Mouse (Mus musculus) limb, embryonic 12.5 days (tissue): ENCODE results near the gene Gm10972. TPM values are rescaled to one million over a fixed set of nuclear protein-coding genes. Genes with fewer than 3 reads are reported as not detected.
"Not testable (repeated sequence)": the region's sequence is repeated elsewhere in the genome, so short reads cannot be mapped to it uniquely, and the experiment has no call there.

Experiments
- ATAC-seq: fragments of 200-750 bp; cut with Nextera tagmentation; 2 replicates; pipeline ENCODE4 v1.8.0; 2017; ENCODE audit warnings: low read depth, moderate TSS enrichment; ENCODE audit not compliant: insufficient number of reproducible peaks, insufficient read depth, low FRiP score, low TSS enrichment
- H3K27ac ChIP-seq: fragments of 300-500 bp; sonication (generic); 2 replicates; pipeline ENCODE4 v1.5.1; 2016; ENCODE audit warnings: mild to moderate bottlenecking, moderate library complexity
- H3K27me3 ChIP-seq: fragments of 300-500 bp; sonication (generic); 2 replicates; pipeline ENCODE4 v1.6.1; 2016; ENCODE audit warnings: mild to moderate bottlenecking, moderate library complexity
- H3K36me3 ChIP-seq: fragments of 300-500 bp; sonication (generic); 2 replicates; pipeline ENCODE4 v1.6.1; 2016; ENCODE audit warnings: mild to moderate bottlenecking, moderate library complexity
- H3K4me1 ChIP-seq: fragments of 300-500 bp; sonication (generic); replicated peaks from 2 replicates; pipeline ENCODE4 v1.6.1; 2016
- H3K4me2 ChIP-seq: fragments of 300-500 bp; sonication (generic); 2 replicates; pipeline ENCODE4 v1.6.1; 2016; ENCODE audit warnings: mild to moderate bottlenecking, moderate library complexity
- H3K4me3 ChIP-seq: fragments of 300-500 bp; sonication (generic); replicated peaks from 2 replicates; pipeline ENCODE4 v1.5.1; 2016; ENCODE audit warnings: mild to moderate bottlenecking
- H3K9ac ChIP-seq: fragments of 300-500 bp; sonication (generic); replicated peaks from 2 replicates; pipeline ENCODE4 v1.6.1; 2016; ENCODE audit warnings: mild to moderate bottlenecking, moderate library complexity
- H3K9me3 ChIP-seq: fragments of 300-500 bp; sonication (generic); 2 replicates; pipeline ENCODE4 v1.6.1; 2016; ENCODE audit warnings: mild to moderate bottlenecking, moderate library complexity
- WGBS: fragments of 180-500 bp; shearing (Covaris S2); methylation state at CpG from one replicate; pipeline ENCODE4 v1.1.7; 2016; 5-methylcytosine and 5-hydroxymethylcytosine counted together
- polyA plus RNA-seq: library from polyadenylated mRNA; unstranded; fragments of >200 nt; fragmentation: Nextera tagmentation; extraction: Ambion mirVana; gene quantifications from 2 replicates; pipeline ENCODE4 v1.2.1, GENCODE M21; 2016

Gene Gm10972
- not detected in 2 replicates for polyA plus RNA-seq

DNA sequence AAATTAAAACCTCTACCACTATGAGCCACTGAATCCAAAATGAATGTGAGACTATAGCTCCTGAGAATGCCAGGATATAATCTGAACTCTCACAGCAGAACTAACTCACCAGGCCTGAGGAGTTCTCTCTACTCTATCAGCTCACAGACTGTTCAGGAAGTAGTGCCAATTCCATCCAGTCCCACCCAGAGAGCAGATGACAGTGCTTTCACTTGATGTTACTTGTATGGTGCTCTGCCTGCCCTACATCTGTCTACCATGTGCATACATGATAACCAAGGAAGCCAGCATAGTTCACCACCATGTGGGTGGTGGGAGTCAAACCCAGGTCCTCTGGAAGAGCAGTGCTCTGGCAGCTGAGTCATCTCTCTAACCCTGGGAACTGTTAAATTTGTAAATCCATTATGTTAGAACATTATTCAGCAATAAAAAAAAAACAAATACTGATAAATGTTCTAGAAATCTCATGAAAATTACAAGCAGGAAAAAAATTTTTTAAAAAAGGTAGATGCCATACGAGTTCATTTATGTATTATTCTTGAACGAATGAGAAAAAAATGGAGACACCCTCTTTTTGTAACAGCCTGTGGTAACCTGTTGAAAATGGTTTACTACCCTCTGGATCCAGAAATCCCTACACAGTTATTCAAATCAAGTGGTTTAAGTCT lies at the start of gene Gm10972:
Gene Gm10972 (plus strand): TSS at position 618 of the 668 bp plus-strand sequence.
- 85% methylated on average over 2 of the region's 2 CpGs for WGBS
- H3K36me3 ChIP-seq, H3K27me3 ChIP-seq, H3K9me3 ChIP-seq, ATAC-seq, H3K27ac ChIP-seq, H3K4me2 ChIP-seq, H3K4me3 ChIP-seq, H3K9ac ChIP-seq, H3K4me1 ChIP-seq: not testable (repeated sequence)

DNA sequence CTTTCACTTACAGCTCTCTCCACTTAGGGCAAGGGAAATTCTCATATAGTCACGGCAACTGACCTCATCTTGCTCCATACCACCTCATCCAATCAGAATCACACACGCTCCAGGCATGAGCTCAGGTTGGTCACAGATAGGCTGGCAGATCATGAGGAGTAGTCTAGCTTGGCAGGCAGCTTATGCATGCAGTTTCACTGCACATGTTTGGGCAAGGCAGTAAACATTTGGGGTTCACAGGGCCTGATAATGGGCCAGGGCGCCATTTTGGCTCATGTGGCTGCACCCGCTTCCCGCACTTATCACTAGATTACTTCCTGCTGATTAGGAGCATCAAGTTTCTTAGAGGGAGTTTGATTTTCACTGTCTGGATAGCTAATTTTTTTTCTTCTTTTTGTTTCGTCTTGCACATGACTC lies 47.0 kb upstream of the Gm10972 start:
- Histone ChIP-seq H3K36me3 (no peaks in the 10 kb centered on the region), H3K4me2 (no peak overlapping the region), H3K27ac (no peak overlapping the region), H3K27me3 (no peaks in the 10 kb centered on the region), H3K9ac (no peak overlapping the region), H3K9me3 (peaks cover 11% of the 10 kb centered on the region), H3K4me3 (no peak overlapping the region), H3K4me1 (no peaks in the 10 kb centered on the region)
- 89% methylated on average over 6 of the region's 6 CpGs for WGBS
- ATAC-seq: no peak

DNA sequence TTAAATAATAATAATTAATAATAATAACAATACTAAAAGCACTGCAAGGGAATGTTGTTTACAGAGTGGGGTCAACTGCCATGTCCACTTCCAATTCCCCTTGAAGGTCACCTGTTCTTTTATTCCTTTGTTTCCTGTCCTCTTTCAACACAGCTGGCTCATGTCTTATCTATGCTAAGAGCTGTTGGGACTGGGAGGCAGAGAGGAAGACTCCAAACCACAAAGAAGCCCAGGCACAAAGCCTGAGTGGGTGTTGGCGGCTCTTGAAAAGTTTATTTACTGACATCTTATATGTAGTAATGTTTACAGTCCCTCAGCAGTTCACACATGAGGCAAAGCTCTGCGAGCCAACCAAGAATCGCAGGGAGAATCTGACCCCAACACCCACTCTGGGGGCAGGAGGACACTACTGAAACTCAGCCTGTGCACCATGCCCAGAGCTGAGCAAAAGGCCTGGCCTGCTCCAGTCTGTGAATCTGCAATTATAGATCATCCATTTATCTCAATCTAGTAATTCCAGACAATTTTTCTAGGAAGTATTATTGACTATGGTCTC lies 45.6 kb upstream of the Gm10972 start:
- Histone ChIP-seq H3K27ac (no peak overlapping the region), H3K9me3 (peaks cover 11% of the 10 kb centered on the region), H3K27me3 (no peaks in the 10 kb centered on the region), H3K36me3 (no peaks in the 10 kb centered on the region), H3K4me2 (no peak overlapping the region), H3K4me1 (no peaks in the 10 kb centered on the region), H3K4me3 (no peak overlapping the region), H3K9ac (no peak overlapping the region)
- WGBS: 85% methylated on average over 3 of the region's 3 CpGs
- no peak for ATAC-seq

DNA sequence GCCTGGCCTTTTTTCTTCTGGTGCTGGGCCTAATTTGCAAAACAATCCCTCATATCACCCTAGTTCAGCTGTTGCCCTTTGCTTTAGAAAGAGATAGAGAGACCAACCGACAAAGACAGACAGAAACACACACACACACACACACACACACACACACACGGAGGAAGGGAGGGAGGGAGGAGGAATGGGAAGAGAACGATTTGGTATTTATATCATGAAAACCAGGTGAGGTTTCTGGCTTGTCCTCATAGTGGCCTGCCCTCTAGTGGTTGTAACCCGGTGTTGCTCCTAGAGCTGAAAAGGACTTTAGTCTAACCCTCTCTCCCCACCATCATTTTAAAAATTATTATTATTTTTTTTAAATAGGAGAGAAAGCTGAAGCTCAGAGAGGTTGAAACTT lies 41.0 kb upstream of the Gm10972 start:
- Histone ChIP-seq H3K9me3 (no peaks in the 10 kb centered on the region), H3K27me3 (no peaks in the 10 kb centered on the region), H3K27ac (no peak overlapping the region), H3K4me1 (no peaks in the 10 kb centered on the region), H3K9ac (no peak overlapping the region), H3K4me3 (no peak overlapping the region), H3K4me2 (no peak overlapping the region), H3K36me3 (no peaks in the 10 kb centered on the region)
- no peak for ATAC-seq
- 3% methylated on average over 4 of the region's 4 CpGs for WGBS

DNA sequence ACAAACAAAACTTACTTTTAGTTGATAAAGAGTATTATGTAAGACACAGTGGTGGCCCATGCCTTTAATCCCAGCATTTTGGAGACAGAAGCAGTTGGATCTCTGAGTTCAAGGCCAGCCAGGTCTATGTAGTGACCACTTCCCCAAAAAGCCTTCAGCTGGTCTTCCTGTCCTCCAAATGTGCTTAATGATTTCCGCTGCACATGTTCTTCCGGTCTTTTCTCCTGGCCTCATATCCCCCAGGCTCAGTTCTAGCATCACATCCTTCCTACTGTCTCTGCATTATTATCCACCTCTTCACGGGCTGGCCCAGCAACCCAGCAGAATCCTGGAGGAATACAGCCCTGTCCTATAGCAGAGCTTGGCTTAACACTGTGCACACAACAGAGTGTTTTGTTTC lies 33.3 kb upstream of the Gm10972 start:
- no peaks in the 10 kb centered on the region for H3K27me3 ChIP-seq
- no peak overlapping the region for H3K9ac ChIP-seq
- H3K36me3 ChIP-seq: no peaks in the 10 kb centered on the region
- H3K4me3 ChIP-seq: no peak overlapping the region
- WGBS: 90% methylated on average over 3 of the region's 3 CpGs
- no peak overlapping the region for H3K4me2 ChIP-seq
- no peak overlapping the region for H3K27ac ChIP-seq
- H3K4me1 ChIP-seq: peaks cover 17% of the 10 kb centered on the region
- ATAC-seq: no peak
- no peaks in the 10 kb centered on the region for H3K9me3 ChIP-seq

DNA sequence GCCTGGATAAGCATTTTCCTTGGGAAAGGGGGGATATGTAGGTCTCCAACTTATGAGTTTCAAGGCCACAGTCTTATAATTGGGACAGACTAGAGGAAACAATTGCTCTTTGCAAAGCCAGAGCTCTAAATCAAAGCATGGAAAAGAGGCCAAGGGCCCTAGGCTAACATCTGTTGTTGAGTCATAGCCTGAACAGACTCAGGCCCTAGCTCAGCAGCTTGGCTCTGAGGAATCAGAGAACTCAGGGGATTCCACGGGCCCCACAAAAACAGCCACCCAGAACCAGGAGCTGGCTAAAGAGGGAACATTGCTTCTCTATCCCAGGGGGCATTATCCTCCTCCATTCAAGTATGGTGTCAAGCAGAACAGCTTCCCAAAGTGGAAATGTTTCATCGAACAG lies 32.3 kb upstream of the Gm10972 start:
- H3K36me3 ChIP-seq: no peaks in the 10 kb centered on the region
- no peaks in the 10 kb centered on the region for H3K9me3 ChIP-seq
- WGBS: 68% methylated on average over 2 of the region's 2 CpGs
- no peak overlapping the region for H3K4me3 ChIP-seq
- H3K27ac ChIP-seq: no peak overlapping the region
- H3K4me1 ChIP-seq: peaks cover 17% of the 10 kb centered on the region
- H3K9ac ChIP-seq: no peak overlapping the region
- no peak overlapping the region for H3K4me2 ChIP-seq
- H3K27me3 ChIP-seq: no peaks in the 10 kb centered on the region
- ATAC-seq: no peak

DNA sequence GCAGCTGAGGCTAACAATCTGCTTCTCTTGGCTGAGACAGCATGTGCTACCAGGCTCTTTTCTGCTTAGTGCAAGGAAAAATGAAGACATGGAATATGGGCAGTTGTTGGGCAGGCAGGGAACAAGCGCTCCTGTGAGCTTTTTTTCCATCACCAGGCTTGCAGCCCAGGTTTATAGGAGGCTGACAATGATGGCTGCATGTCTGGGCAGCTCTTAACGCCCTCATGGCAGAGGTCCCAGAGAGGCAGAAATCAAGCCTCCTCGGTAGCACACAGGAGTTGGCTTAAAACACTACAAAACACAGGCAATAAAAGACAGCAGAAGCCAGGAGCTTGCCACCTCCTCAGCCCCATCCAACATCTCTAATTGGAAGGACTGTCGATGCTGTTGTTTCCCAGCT lies 31.6 kb upstream of the Gm10972 start:
- Histone ChIP-seq H3K36me3 (no peaks in the 10 kb centered on the region), H3K4me1 (peaks cover 17% of the 10 kb centered on the region), H3K4me2 (no peak overlapping the region), H3K9me3 (no peaks in the 10 kb centered on the region), H3K9ac (no peak overlapping the region; the same call in 1 of the 2 replicates), H3K4me3 (no peak overlapping the region), H3K27me3 (no peaks in the 10 kb centered on the region), H3K27ac (peak overlapping the region; percentile 29; the same call in 1 of the 2 replicates)
- 29% methylated on average over 4 of the region's 4 CpGs for WGBS
- no peak for ATAC-seq

DNA sequence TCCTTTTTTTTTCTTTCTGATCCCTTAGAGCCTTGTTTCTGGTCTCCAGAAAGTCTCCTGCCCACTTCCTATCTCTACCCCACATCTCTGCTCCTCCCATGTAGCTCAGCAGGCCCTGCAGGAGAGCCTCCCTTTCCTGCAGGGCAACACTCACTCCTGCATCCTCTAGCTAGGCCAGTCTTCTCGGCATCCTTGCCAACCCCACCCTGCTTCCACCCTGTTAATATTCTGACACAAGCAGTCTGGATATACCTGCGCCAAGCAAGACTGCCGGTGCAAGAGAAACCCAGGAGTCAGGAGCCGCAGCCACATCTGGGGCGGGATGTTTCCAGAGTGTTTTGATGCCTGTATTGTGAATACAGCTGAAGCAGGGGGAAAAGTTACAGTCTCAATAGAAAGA lies 31.1 kb upstream of the Gm10972 start:
- Histone ChIP-seq H3K4me2 (no peak overlapping the region), H3K4me1 (peaks cover 17% of the 10 kb centered on the region), H3K27ac (peak overlapping the region; percentile 29; the same call in 1 of the 2 replicates), H3K4me3 (no peak overlapping the region), H3K27me3 (no peaks in the 10 kb centered on the region), H3K36me3 (no peaks in the 10 kb centered on the region), H3K9me3 (no peaks in the 10 kb centered on the region), H3K9ac (no peak overlapping the region)
- no peak for ATAC-seq
- 74% methylated on average over 5 of the region's 5 CpGs for WGBS

DNA sequence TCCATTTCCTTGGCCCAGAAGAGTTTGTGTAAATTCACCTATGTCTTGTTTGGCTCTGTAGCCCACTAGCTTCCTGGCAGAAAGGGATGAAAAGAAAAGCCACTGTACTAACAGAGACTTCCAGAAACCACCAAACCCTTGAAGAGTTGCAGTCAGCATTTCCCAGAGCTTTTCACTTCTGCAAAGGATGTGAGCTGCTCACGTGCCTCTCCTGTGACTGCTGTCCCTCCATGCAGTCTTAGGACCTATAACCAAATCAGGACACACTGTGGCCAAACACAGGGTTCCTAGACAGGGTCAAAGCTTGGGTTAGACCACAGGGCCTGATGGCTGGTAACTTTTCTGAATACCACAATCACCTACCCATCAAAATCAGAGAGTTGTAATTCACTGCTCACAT lies 30.6 kb upstream of the Gm10972 start:
- Histone ChIP-seq H3K36me3 (no peaks in the 10 kb centered on the region), H3K27ac (no peak overlapping the region), H3K27me3 (no peaks in the 10 kb centered on the region), H3K4me2 (no peak overlapping the region), H3K4me3 (no peak overlapping the region), H3K9me3 (no peaks in the 10 kb centered on the region), H3K9ac (no peak overlapping the region), H3K4me1 (peaks cover 17% of the 10 kb centered on the region)
- WGBS: 50% methylated on average over 1 of the region's 1 CpGs
- no peak for ATAC-seq

DNA sequence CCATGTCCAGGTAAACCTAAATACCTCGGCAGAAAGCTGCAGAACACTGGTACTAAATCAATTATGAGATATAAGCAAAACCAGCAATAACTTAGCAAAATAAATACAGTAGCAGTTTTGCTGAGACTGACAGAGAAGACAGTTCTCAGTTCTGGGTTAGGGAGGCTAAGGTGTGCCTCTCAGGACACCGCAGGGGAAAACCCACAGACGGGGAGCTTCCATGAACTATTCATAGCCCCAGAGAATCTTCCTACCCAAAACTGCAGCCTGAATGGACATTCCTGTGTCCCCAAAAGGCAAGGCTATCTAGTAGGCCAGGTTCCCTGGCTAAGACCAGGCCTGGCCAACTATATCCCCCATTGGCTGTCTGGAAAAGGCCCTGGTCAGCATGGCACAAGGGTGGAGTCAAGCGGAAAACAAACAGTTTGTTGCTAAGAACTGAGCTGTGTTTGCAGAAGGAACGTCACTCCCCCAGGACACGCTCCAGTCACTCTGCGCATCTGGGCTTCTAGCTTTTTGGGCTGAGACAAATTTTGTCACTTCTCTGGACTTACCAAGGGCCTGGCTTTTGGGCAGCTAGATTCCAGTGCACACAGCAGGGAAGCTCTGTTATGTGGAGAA lies 29.5 kb upstream of the Gm10972 start:
- Histone ChIP-seq H3K9me3 (no peaks in the 10 kb centered on the region), H3K27ac (no peak overlapping the region), H3K9ac (no peak overlapping the region), H3K27me3 (no peaks in the 10 kb centered on the region), H3K4me3 (no peak overlapping the region), H3K4me2 (no peak overlapping the region), H3K36me3 (no peaks in the 10 kb centered on the region), H3K4me1 (peaks cover 17% of the 10 kb centered on the region)
- no peak for ATAC-seq
- WGBS: 83% methylated on average over 7 of the region's 7 CpGs

DNA sequence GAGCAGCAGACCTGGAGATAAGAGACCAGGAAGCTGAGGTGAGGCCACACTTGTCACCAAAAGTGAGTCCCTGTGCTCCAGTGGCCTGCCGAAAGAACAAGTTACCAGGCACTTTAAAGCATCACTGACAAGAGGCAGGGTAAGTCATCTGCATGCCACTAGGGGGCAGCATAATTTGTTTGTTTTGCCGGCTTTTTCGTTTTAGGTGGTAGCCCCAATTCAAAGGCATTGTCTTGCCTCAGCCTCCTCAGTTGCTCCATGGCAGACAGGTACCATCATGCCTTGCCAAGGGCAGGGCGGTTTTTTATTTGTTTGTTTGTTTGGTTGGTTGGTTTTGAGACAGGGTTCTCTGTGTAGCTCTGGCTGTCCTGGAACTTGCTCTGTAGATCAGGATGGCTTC lies 26.2 kb upstream of the Gm10972 start:
- no peak for ATAC-seq

More for the DNA sequence above, 26.2 kb upstream of the Gm10972 start:
- Histone ChIP-seq H3K4me1 (peaks cover 3% of the 10 kb centered on the region; the same call in 1 of the 2 replicates), H3K9me3 (no peaks in the 10 kb centered on the region), H3K4me2 (no peak overlapping the region), H3K9ac (no peak overlapping the region), H3K27ac (no peak overlapping the region), H3K27me3 (no peaks in the 10 kb centered on the region), H3K36me3 (no peaks in the 10 kb centered on the region), H3K4me3 (no peak overlapping the region)
- 78% methylated on average over 4 of the region's 4 CpGs for WGBS
